Mouse (Mus musculus) G1E (cell line): ENCODE results near the gene Zfp599. TPM values are rescaled to one million over a fixed set of nuclear protein-coding genes. Genes with fewer than 3 reads are reported as not detected.
A peak's percentile ranks its signal among the peaks of the same experiment; 100 is the strongest.
"Not testable (repeated sequence)": the region's sequence is repeated elsewhere in the genome, so short reads cannot be mapped to it uniquely, and the experiment has no call there.

ENCODE experiments used
- ATAC-seq: 2 replicates; pipeline ENCODE4 v1.8.0; 2016; ENCODE audit warnings: mild to moderate bottlenecking; ENCODE audit not compliant: insufficient number of reproducible peaks, poor library complexity, low FRiP score, severe bottlenecking; ENCODE audit errors: extremely low read depth
- DNase-seq: peaks from one replicate; pipeline ENCODE4 v3.0.0; 2012; ENCODE audit warnings: low spot score
- H3K27me3 ChIP-seq: 2 replicates; pipeline ENCODE4 v1.6.1; 2012; ENCODE audit warnings: mild to moderate bottlenecking, low read length, inconsistent platforms; ENCODE audit not compliant: insufficient read depth
- H3K36me3 ChIP-seq: replicated peaks from 2 replicates; pipeline ENCODE3; 2012; ENCODE audit warnings: mild to moderate bottlenecking, inconsistent platforms
- H3K4me1 ChIP-seq: 2 replicates; pipeline ENCODE4 v1.6.1; 2012; ENCODE audit warnings: low read depth, low read length, inconsistent platforms, mixed read lengths; ENCODE audit not compliant: insufficient read depth
- H3K4me3 ChIP-seq: 2 replicates; pipeline ENCODE4 v1.5.1; 2012; ENCODE audit warnings: low read depth, mild to moderate bottlenecking, inconsistent platforms, low read length, moderate library complexity, mixed read lengths
- H3K9me3 ChIP-seq: replicated peaks from 2 replicates; pipeline ENCODE4 v1.6.1; 2012; ENCODE audit warnings: inconsistent platforms
- CTCF ChIP-seq: IDR thresholded peaks from 2 replicates; pipeline ENCODE4 v1.5.1; 2012; ENCODE audit warnings: low read depth, low read length, inconsistent platforms, mixed read lengths
- GATA1 ChIP-seq: IDR thresholded peaks from 2 replicates; pipeline ENCODE4 v1.6.1; 2012; ENCODE audit warnings: borderline replicate concordance, low read length, inconsistent platforms, mixed read lengths
- GATA2 ChIP-seq: IDR thresholded peaks from 2 replicates; pipeline ENCODE4 v1.6.1; 2012; ENCODE audit warnings: low read depth, low read length, inconsistent platforms, borderline replicate concordance
- POLR2AphosphoS5 ChIP-seq: IDR thresholded peaks from 2 replicates; pipeline ENCODE4 v1.6.1; 2012; ENCODE audit warnings: low read depth, low read length, inconsistent platforms; ENCODE audit not compliant: insufficient replicate concordance
- TAL1 ChIP-seq: conservative IDR thresholded peaks from 2 replicates; pipeline ENCODE4 v1.6.1; 2012; ENCODE audit warnings: low read depth, low read length, inconsistent platforms, mixed read lengths
- polyA plus RNA-seq: library from polyadenylated mRNA; stranded (reverse); fragments of >175 nt; gene quantifications from 2 replicates; pipeline ENCODE4 v1.2.3, GENCODE M21; 2012
- total RNA-seq, 2 experiments: library from RNA; stranded (forward) in 1 of 2; stranded (reverse) in 1 of 2; fragments of 200-1000 nt in 1 of 2; fragments of >200 nt in 1 of 2; fragmentation: Nextera tagmentation in 1 of 2; gene quantifications; 2 replicates each; pipeline ENCODE4 v1.2.3; 2014 to 2017

Zfp599 gene
- total RNA-seq (2014; fragmentation: Nextera tagmentation) (4.4 and 4.9 TPM in 2 replicates), total RNA-seq (2017) (1.1 and 2.0 TPM in 2 replicates), polyA plus RNA-seq (0.07 and 0.13 TPM in 2 replicates)

DNA sequence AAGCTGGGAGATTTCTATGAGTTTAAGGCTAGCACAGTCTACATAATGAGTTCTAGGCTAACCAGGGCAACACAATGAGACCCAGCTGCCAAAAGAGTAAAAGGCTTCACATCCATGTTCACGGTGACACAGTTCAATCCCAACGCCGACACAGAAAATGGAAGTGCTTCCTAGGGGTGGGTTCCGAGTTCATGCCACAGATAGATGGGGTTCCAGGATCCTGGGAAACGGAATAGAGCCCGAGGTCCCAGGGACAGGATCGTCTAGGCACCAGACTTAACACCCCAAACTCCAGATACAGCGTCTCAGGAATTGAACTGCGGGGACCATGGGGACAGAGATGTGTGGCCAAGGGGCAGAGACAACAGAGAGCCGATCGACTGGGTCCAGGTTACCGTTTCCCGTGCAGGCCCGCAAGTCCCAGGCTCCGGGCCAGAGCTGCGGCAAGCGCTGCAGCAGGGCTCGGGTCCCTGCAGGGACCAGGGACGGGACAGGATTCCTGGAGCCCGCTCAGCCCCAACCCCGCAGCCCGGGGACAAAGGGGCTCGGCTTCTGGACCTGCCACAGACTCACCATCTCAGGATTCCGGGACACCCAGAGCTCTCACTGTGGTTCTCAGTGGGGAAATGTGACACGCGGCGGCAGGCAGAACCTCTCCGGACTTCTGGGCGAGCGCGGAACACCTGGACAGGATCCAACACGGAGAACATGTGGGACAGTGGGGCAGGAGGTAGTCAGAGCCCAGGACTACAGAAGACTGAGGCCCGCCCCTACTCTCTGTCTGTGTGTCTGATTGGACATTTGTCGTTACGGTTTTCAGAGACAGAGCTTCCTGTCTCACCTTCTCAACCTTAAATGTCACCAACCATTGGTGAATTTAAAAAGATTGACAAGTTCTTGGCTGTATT is at the start of gene Zfp599:
Zfp599 (minus strand) TSS at position 712 of the 908 bp plus-strand sequence.
- TF ChIP-seq GATA2 (no peak), TAL1 (no peak), CTCF (no peak), POLR2AphosphoS5 (no peak), GATA1 (no peak)
- Histone ChIP-seq H3K36me3 (peaks cover 10% of the 10 kb centered on the region), H3K27me3 (peaks cover 7% of the 10 kb centered on the region), H3K9me3 (peaks cover 5% of the 10 kb centered on the region), H3K4me3 (peak within 1 kb of the TSS; percentile 73), H3K4me1 (peaks cover 34% of the 10 kb centered on the region)
- DNase-seq = peak; percentile 33
- ATAC-seq = peak; percentile 75

DNA sequence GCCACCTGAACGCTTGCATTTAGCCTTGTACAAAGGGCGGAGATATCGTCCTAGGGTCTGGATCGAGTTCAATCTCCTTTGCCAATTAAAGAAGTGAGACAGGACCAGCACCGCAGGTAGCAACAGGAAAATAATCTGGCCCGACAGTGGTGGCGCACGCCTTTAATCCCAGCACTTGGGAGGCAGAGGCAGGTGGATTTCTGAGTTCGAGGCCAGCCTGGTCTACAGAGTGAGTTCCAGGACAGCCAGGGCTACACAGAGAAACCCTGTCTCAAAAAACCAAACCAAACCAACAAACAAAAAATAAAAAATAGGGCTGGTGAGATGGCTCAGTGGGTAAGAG is 48.2 kb upstream of the Zfp599 start:
- Histone ChIP-seq H3K4me3 (peak overlapping the region; percentile 96), H3K4me1 (peaks cover 28% of the 10 kb centered on the region), H3K9me3 (peaks cover 17% of the 10 kb centered on the region), H3K36me3 (peaks cover 24% of the 10 kb centered on the region)
- H3K27me3 ChIP-seq, ATAC-seq, DNase-seq: not testable (repeated sequence)

DNA sequence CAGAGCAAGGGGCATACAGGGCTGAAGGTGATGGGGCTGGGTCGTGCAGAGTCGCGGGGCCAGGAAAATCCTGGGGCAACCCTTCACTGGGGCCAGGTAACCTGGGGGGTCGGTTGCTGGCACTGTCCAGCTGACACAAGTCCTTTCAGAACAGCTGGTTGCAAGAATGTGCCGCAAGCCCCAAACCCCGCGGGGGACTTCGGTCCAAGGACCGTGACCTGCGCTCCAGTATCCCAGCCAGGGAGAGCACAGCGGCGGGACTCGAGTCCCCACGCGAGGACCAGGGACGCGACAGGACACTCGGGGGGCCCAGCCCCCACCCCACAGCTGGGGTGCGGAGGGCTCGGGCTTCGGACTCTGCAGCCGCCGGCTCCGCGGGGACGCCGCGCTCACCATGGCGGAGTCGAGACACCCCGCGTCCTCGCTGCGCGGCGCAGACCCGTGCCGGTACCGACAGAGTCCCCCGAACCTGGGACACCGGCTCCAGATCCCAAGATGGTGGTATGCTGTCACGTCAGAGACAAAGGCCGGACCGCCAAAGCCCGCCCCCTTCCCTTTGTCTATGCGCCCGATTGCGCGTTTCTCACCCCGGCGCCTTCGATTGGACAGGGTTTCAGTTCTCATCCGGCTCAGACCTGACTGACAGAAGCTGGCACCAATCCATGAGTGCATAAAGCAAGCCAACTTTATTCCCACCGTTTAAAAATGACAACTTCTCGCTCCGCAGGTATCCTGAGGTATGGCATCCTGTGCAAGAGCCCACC is 47.6 kb upstream of the Zfp599 start, which contains the start of gene Zfp810:
Zfp810 (minus strand) TSS at position 493 of the 764 bp plus-strand sequence.
- peaks cover 16% of the 10 kb centered on the region for H3K9me3 ChIP-seq
- H3K27me3 ChIP-seq = no peaks in the 10 kb centered on the region
- peak; percentile 99 for ATAC-seq
- no peak for TF ChIP-seq GATA2
- DNase-seq = peak; percentile 98
- peaks cover 28% of the 10 kb centered on the region for H3K36me3 ChIP-seq
- H3K4me3 ChIP-seq = peak within 1 kb of the TSS; percentile 96
- peaks cover 28% of the 10 kb centered on the region for H3K4me1 ChIP-seq

DNA sequence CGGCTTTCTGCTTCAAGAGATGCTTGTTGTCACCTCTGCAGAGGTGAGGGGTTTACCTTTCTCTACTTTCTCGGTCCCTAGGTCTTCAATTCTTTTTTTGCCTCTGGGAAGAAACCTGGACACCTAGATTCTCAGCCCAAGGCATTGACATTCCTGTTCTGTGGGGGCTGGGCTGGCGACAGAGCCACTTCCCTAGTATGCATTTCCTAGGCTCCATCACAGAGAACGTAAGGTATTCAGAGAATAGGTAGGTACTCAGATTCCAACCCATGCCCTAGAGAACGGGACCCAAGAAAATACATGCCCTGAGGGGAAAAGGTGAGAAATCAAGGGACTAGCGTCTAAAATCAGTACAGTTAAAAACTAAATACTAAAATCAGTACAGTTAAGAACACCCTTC is 47.0 kb upstream of the Zfp599 start:
- no peak for TF ChIP-seq GATA2
- peaks cover 31% of the 10 kb centered on the region for H3K36me3 ChIP-seq
- ATAC-seq (no peak), DNase-seq (no peak)
- peaks cover 10% of the 10 kb centered on the region for H3K9me3 ChIP-seq
- H3K4me1 ChIP-seq = peaks cover 28% of the 10 kb centered on the region
- no peaks in the 10 kb centered on the region for H3K27me3 ChIP-seq
- H3K4me3 ChIP-seq = peak overlapping the region; percentile 96

- Histone ChIP-seq H3K27me3 (no peaks in the 10 kb centered on the region), H3K9me3 (0 out of 2 replicates have a peak, but pooled peaks cover 2% of the 10 kb centered on the region), H3K36me3 (peaks cover 50% of the 10 kb centered on the region), H3K4me3 (no peak overlapping the region), H3K4me1 (peaks cover 18% of the 10 kb centered on the region)
- no peak for DNase-seq
- ATAC-seq = no peak
- no peak for TF ChIP-seq POLR2AphosphoS5
- TF ChIP-seq GATA1 = no peak
- no peak for TF ChIP-seq TAL1
- TF ChIP-seq CTCF = no peak
Measured at GRCm38 (mm10) chr9:22302199-22302598, 42.5 kb upstream of the Zfp599 start.

GRCm38 (mm10) chr9:22278733-22279132 is 19.0 kb upstream of the Zfp599 start:
- ATAC-seq = no peak
- no peak overlapping the region for H3K4me3 ChIP-seq
- no peaks in the 10 kb centered on the region for H3K4me1 ChIP-seq
- no peak for TF ChIP-seq POLR2AphosphoS5
- no peak for TF ChIP-seq CTCF
- TF ChIP-seq GATA1 = no peak
- no peak for DNase-seq
- H3K36me3 ChIP-seq = peaks cover 48% of the 10 kb centered on the region
- peaks cover 55% of the 10 kb centered on the region for H3K9me3 ChIP-seq
- H3K27me3 ChIP-seq = no peaks in the 10 kb centered on the region
